Mouse (Mus musculus): Measurements from ENCODE around the gene Tbc1d9. TPM values are rescaled to one million over a fixed set of nuclear protein-coding genes. Genes with fewer than 3 reads are reported as not detected.
A peak's percentile ranks its signal among the peaks of the same experiment; 100 is the strongest.

The Tbc1d9 gene
- total RNA-seq, 2 experiments from 2014 or later, result 0.07 to 1.4 TPM

GRCm38 (mm10) chr8:83176785-83177184 is 11.6 kb downstream of the Tbc1d9 start:
- no peak for ATAC-seq (replicated peaks; ENCODE audit: low FRiP score, low TSS enrichment, poor library complexity, severe bottlenecking)

- ATAC-seq (replicated peaks; ENCODE audit: low FRiP score, low TSS enrichment, poor library complexity, severe bottlenecking), result no peak
Measured at GRCm38 (mm10) chr8:83177317-83178195, 12.4 kb downstream of the Tbc1d9 start.

- ATAC-seq (replicated peaks; ENCODE audit: low FRiP score, low TSS enrichment, poor library complexity, severe bottlenecking), result no peak
Measured at GRCm38 (mm10) chr8:83178228-83178742, 13.1 kb downstream of the Tbc1d9 start.

GRCm38 (mm10) chr8:83181851-83182482 is 16.8 kb downstream of the Tbc1d9 start:
- ATAC-seq (replicated peaks; ENCODE audit: low FRiP score, low TSS enrichment, poor library complexity, severe bottlenecking), result no peak

- no peak for ATAC-seq (replicated peaks; ENCODE audit: low FRiP score, low TSS enrichment, poor library complexity, severe bottlenecking)
Measured at GRCm38 (mm10) chr8:83182784-83183183, 17.6 kb downstream of the Tbc1d9 start.

- ATAC-seq (replicated peaks; ENCODE audit: low FRiP score, low TSS enrichment, poor library complexity, severe bottlenecking), result no peak
Measured at GRCm38 (mm10) chr8:83186376-83186775, 21.2 kb downstream of the Tbc1d9 start.

GRCm38 (mm10) chr8:83187363-83187962 is 22.3 kb downstream of the Tbc1d9 start:
- no peak for ATAC-seq (replicated peaks; ENCODE audit: low FRiP score, low TSS enrichment, poor library complexity, severe bottlenecking)

- no peak for ATAC-seq (replicated peaks; ENCODE audit: low FRiP score, low TSS enrichment, poor library complexity, severe bottlenecking)
Measured at GRCm38 (mm10) chr8:83189538-83190095, 24.5 kb downstream of the Tbc1d9 start.

- no peak for ATAC-seq (replicated peaks; ENCODE audit: low FRiP score, low TSS enrichment, poor library complexity, severe bottlenecking)
Measured at GRCm38 (mm10) chr8:83196088-83196487, 30.9 kb downstream of the Tbc1d9 start.

GRCm38 (mm10) chr8:83199715-83200114 is 34.6 kb downstream of the Tbc1d9 start:
- ATAC-seq (replicated peaks; ENCODE audit: low FRiP score, low TSS enrichment, poor library complexity, severe bottlenecking), result peak; percentile 72

- ATAC-seq (replicated peaks; ENCODE audit: low FRiP score, low TSS enrichment, poor library complexity, severe bottlenecking), result peak; percentile 61
Measured at GRCm38 (mm10) chr8:83200191-83201177, 35.3 kb downstream of the Tbc1d9 start.

GRCm38 (mm10) chr8:83202946-83203345 is 37.8 kb downstream of the Tbc1d9 start:
- no peak for ATAC-seq (replicated peaks; ENCODE audit: low FRiP score, low TSS enrichment, poor library complexity, severe bottlenecking)

- 0 out of 2 replicates have a peak, but pooled peaks have one; percentile 42 for ATAC-seq (replicated peaks; ENCODE audit: low FRiP score, low TSS enrichment, poor library complexity, severe bottlenecking)
Measured at GRCm38 (mm10) chr8:83205907-83206306, 40.8 kb downstream of the Tbc1d9 start.

- ATAC-seq (replicated peaks; ENCODE audit: low FRiP score, low TSS enrichment, poor library complexity, severe bottlenecking), result no peak
Measured at GRCm38 (mm10) chr8:83209581-83209980, 44.4 kb downstream of the Tbc1d9 start.

GRCm38 (mm10) chr8:83210676-83211075 is 45.5 kb downstream of the Tbc1d9 start:
- no peak for ATAC-seq (replicated peaks; ENCODE audit: low FRiP score, low TSS enrichment, poor library complexity, severe bottlenecking)

- ATAC-seq (replicated peaks; ENCODE audit: low FRiP score, low TSS enrichment, poor library complexity, severe bottlenecking), result peak; percentile 97
Measured at GRCm38 (mm10) chr8:83215065-83215464, 49.9 kb downstream of the Tbc1d9 start.

GRCm38 (mm10) chr8:83216520-83216919 is 51.4 kb downstream of the Tbc1d9 start:
- no peak for ATAC-seq (replicated peaks; ENCODE audit: low FRiP score, low TSS enrichment, poor library complexity, severe bottlenecking)

- no peak for ATAC-seq (replicated peaks; ENCODE audit: low FRiP score, low TSS enrichment, poor library complexity, severe bottlenecking)
Measured at GRCm38 (mm10) chr8:83217196-83217595, 52.0 kb downstream of the Tbc1d9 start.

GRCm38 (mm10) chr8:83217891-83218290 is 52.7 kb downstream of the Tbc1d9 start:
- no peak for ATAC-seq (replicated peaks; ENCODE audit: low FRiP score, low TSS enrichment, poor library complexity, severe bottlenecking)

Measured in megakaryocyte-erythroid progenitor cell, adult 5-6 weeks (primary cell).